Mouse (Mus musculus) embryo, embryonic 10.5 days (tissue): ENCODE measurements at regions not wholly inside any gene's neighbourhood (a gene's known extent, or its start where the extent isn't known, plus 50 kb on each side); places are given as distances from the start of the nearest gene placed in this dataset.
"Not testable (repeated sequence)": the region's sequence is repeated elsewhere in the genome, so short reads cannot be mapped to it uniquely, and the experiment has no call there.

Experiments used
- DNase-seq: peaks from one replicate; pipeline ENCODE4 v3.0.0-alpha.2; 2015; ENCODE audit warnings: low spot score

GRCm38 (mm10) chr3:22815842-22816241 lies 739.4 kb downstream of the Tbl1xr1 start:
- DNase-seq = peak; percentile 0

- DNase-seq = no peak
Measured at GRCm38 (mm10) chr3:22826485-22826884, 750.0 kb downstream of the Tbl1xr1 start.

GRCm38 (mm10) chr3:22838986-22839385 lies 762.5 kb downstream of the Tbl1xr1 start:
- no peak for DNase-seq

- DNase-seq = no peak
Measured at GRCm38 (mm10) chr3:22850474-22850873, 774.0 kb downstream of the Tbl1xr1 start.

- DNase-seq = no peak
Measured at GRCm38 (mm10) chr3:22863595-22863994, 787.1 kb downstream of the Tbl1xr1 start.

GRCm38 (mm10) chr3:22877883-22878282 lies 801.4 kb downstream of the Tbl1xr1 start:
- DNase-seq = no peak

GRCm38 (mm10) chr3:22892735-22893134 lies 816.3 kb downstream of the Tbl1xr1 start:
- no peak for DNase-seq

GRCm38 (mm10) chr3:22897651-22898050 lies 821.2 kb downstream of the Tbl1xr1 start:
- no peak for DNase-seq

GRCm38 (mm10) chr3:22900966-22901365 lies 824.5 kb downstream of the Tbl1xr1 start:
- no peak for DNase-seq

GRCm38 (mm10) chr3:22928970-22929369 lies 852.5 kb downstream of the Tbl1xr1 start:
- DNase-seq = no peak

GRCm38 (mm10) chr3:22929762-22930519 lies 853.5 kb downstream of the Tbl1xr1 start:
- DNase-seq = no peak

GRCm38 (mm10) chr3:22945646-22946045 lies 869.2 kb downstream of the Tbl1xr1 start:
- DNase-seq = not testable (repeated sequence)

- DNase-seq = no peak
Measured at GRCm38 (mm10) chr3:22947181-22947580, 870.7 kb downstream of the Tbl1xr1 start.

- no peak for DNase-seq
Measured at GRCm38 (mm10) chr3:22948168-22948768, 871.8 kb downstream of the Tbl1xr1 start.

GRCm38 (mm10) chr3:22957422-22957821 lies 881.0 kb downstream of the Tbl1xr1 start:
- no peak for DNase-seq

- DNase-seq = no peak
Measured at GRCm38 (mm10) chr3:22972681-22973080, 896.2 kb downstream of the Tbl1xr1 start.

- no peak for DNase-seq
Measured at GRCm38 (mm10) chr3:22976801-22977200, 900.3 kb downstream of the Tbl1xr1 start.

GRCm38 (mm10) chr3:22979896-22980890 lies 903.7 kb downstream of the Tbl1xr1 start:
- no peak for DNase-seq

GRCm38 (mm10) chr3:22982430-22982829 lies 906.0 kb downstream of the Tbl1xr1 start:
- no peak for DNase-seq

- DNase-seq = no peak
Measured at GRCm38 (mm10) chr3:22990136-22990820, 913.8 kb downstream of the Tbl1xr1 start.

- DNase-seq = no peak
Measured at GRCm38 (mm10) chr3:22995228-22995627, 918.8 kb downstream of the Tbl1xr1 start.

- DNase-seq = no peak
Measured at GRCm38 (mm10) chr3:22995833-22996232, 919.4 kb downstream of the Tbl1xr1 start.
